Mouse (Mus musculus) bone marrow macrophage, adult 2 months (primary cell): ENCODE measurements at regions not wholly inside any gene's neighbourhood (a gene's known extent, or its start where the extent isn't known, plus 50 kb on each side); places are given as distances from the start of the nearest gene placed in this dataset.

ENCODE experiments used
- CTCF ChIP-seq: IDR thresholded peaks from 2 replicates; pipeline ENCODE4 v1.5.1; 2012; ENCODE audit warnings: low read depth, mild to moderate bottlenecking, low read length, moderate library complexity
- POLR2A ChIP-seq: IDR thresholded peaks from 2 replicates; pipeline ENCODE4 v1.6.1; 2012; ENCODE audit warnings: mild to moderate bottlenecking, low read depth, low read length, borderline replicate concordance

GRCm38 (mm10) chr5:16973206-16973896 is 181.7 kb downstream of the Gm28710 start:
- TF ChIP-seq CTCF = no peak
- no peak for TF ChIP-seq POLR2A
